Mouse (Mus musculus) liver, postnatal 0 days (tissue): ENCODE measurements at regions not wholly inside any gene's neighbourhood (a gene's known extent, or its start where the extent isn't known, plus 50 kb on each side); places are given as distances from the start of the nearest gene placed in this dataset.

Experiments used
- CTCF ChIP-seq: sonication (generic); IDR thresholded peaks from 2 replicates; pipeline ENCODE4 v1.5.1; 2016; ENCODE audit warnings: antibody characterized with exemption, low read depth
- EP300 ChIP-seq: IDR thresholded peaks from 2 replicates; pipeline ENCODE4 v1.6.1; 2016; ENCODE audit warnings: antibody characterized with exemption, low read depth, mild to moderate bottlenecking

GRCm38 (mm10) chr17:45828284-45828824 lies 94.7 kb upstream of the 1600014C23Rik start:
- TF ChIP-seq EP300 = no peak
- TF ChIP-seq CTCF = no peak
